Mouse (Mus musculus) liver, embryonic 15.5 days (tissue): Measurements from ENCODE around the gene Lactb. TPM values are rescaled to one million over a fixed set of nuclear protein-coding genes. Genes with fewer than 3 reads are reported as not detected.

Experiments
- ATAC-seq: fragments of 200-750 bp; cut with Nextera tagmentation; 2 replicates; pipeline ENCODE4 v1.8.0; 2017; ENCODE audit warnings: moderate number of reproducible peaks, mild to moderate bottlenecking, moderate library complexity; ENCODE audit not compliant: insufficient read depth
- H3K27ac ChIP-seq: fragments of 300-500 bp; sonication (generic); replicated peaks from 2 replicates; pipeline ENCODE4 v1.5.1; 2015; ENCODE audit warnings: mild to moderate bottlenecking, inconsistent platforms
- H3K27me3 ChIP-seq: fragments of 300-500 bp; sonication (generic); 2 replicates; pipeline ENCODE4 v1.6.1; 2015; ENCODE audit warnings: mild to moderate bottlenecking, inconsistent platforms
- H3K36me3 ChIP-seq: fragments of 300-500 bp; sonication (generic); replicated peaks from 2 replicates; pipeline ENCODE4 v1.6.1; 2015; ENCODE audit warnings: moderate library complexity, mild to moderate bottlenecking, inconsistent platforms
- H3K4me1 ChIP-seq: fragments of 300-500 bp; sonication (generic); replicated peaks from 2 replicates; pipeline ENCODE4 v1.6.1; 2015; ENCODE audit warnings: inconsistent platforms
- H3K4me2 ChIP-seq: fragments of 300-500 bp; sonication (generic); 2 replicates; pipeline ENCODE4 v1.6.1; 2015; ENCODE audit warnings: moderate library complexity, mild to moderate bottlenecking, inconsistent platforms
- H3K4me3 ChIP-seq: fragments of 300-500 bp; sonication (generic); replicated peaks from 2 replicates; pipeline ENCODE4 v1.5.1; 2015; ENCODE audit warnings: mild to moderate bottlenecking, inconsistent platforms
- H3K9ac ChIP-seq: fragments of 300-500 bp; sonication (generic); 2 replicates; pipeline ENCODE4 v1.6.1; 2015; ENCODE audit warnings: moderate library complexity, mild to moderate bottlenecking, inconsistent platforms
- H3K9me3 ChIP-seq: fragments of 300-500 bp; sonication (generic); replicated peaks from 2 replicates; pipeline ENCODE4 v1.6.1; 2016; ENCODE audit warnings: inconsistent platforms
- WGBS: fragments of 180-500 bp; shearing (Covaris S2); methylation state at CpG from one replicate; pipeline ENCODE4 v1.1.7; 2015; ENCODE audit warnings: mixed read lengths; ENCODE audit not compliant: insufficient replicate concordance; 5-methylcytosine and 5-hydroxymethylcytosine counted together
- polyA plus RNA-seq: library from polyadenylated mRNA; unstranded; fragments of >200 nt; fragmentation: Nextera tagmentation; extraction: Ambion mirVana; gene quantifications from 2 replicates; pipeline ENCODE4 v1.2.1, GENCODE M21; 2015

The Lactb gene
- polyA plus RNA-seq, 1 experiment from 2014 or later: 4.8 TPM

DNA sequence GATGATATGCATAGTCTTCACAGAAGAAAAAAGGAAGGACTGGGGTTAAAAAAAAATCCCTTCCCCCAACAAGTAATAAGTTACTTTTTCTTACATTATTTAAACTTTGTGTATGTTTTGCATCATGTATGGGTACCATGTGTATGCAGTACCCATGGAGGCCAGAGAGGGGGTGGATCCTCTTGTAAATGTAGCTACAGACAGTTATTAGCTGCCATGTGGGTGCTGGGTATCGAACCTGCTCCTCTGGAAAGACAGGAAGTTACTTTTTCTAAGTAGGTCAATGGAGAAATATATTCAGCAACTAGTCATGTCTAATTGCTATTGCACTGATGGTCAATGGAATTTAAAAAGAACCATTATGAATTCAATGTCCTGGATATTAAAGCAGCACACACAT is 3.2 kb upstream of the Lactb start:
- H3K27ac ChIP-seq: no peak overlapping the region

DNA sequence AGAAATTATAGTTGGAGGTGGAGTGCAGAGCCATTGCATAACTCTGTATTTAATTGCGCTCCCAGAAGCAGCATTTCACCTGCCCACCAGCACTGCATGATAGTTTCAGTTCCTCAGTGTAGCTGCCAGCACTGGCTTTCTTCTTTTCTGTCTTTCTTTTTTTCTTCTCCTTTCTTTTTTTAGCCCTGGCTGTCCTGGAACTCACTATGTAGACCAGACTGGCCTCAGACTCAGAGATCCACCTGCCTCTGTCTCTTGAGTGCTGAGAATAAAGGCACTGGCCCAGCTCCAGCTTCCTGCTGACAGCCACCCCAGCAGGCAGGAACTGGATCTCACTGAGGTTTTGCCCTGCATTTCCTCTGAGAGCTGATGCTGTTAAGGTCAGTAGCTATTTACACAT is 2.7 kb upstream of the Lactb start:
- ATAC-seq: no peak
- 50% methylated on average over 1 of the region's 1 CpGs for WGBS
- Histone ChIP-seq H3K4me1 (peaks cover 27% of the 10 kb centered on the region), H3K36me3 (no peaks in the 10 kb centered on the region), H3K27me3 (no peaks in the 10 kb centered on the region; the same call in 1 of the 2 replicates), H3K4me2 (no peak overlapping the region), H3K9me3 (no peaks in the 10 kb centered on the region), H3K27ac (0 out of 2 replicates have a peak overlapping the region, but pooled peaks have one; percentile 0), H3K4me3 (no peak overlapping the region), H3K9ac (no peak overlapping the region)

More for the DNA sequence above, 3.2 kb upstream of the Lactb start:
- no peaks in the 10 kb centered on the region; the same call in 1 of the 2 replicates for H3K27me3 ChIP-seq
- no peak overlapping the region for H3K4me3 ChIP-seq
- no peak overlapping the region for H3K4me2 ChIP-seq
- H3K9ac ChIP-seq: no peak overlapping the region
- H3K9me3 ChIP-seq: no peaks in the 10 kb centered on the region
- 59% methylated on average over 1 of the region's 1 CpGs for WGBS
- no peaks in the 10 kb centered on the region for H3K36me3 ChIP-seq
- no peak for ATAC-seq
- peaks cover 27% of the 10 kb centered on the region for H3K4me1 ChIP-seq

DNA sequence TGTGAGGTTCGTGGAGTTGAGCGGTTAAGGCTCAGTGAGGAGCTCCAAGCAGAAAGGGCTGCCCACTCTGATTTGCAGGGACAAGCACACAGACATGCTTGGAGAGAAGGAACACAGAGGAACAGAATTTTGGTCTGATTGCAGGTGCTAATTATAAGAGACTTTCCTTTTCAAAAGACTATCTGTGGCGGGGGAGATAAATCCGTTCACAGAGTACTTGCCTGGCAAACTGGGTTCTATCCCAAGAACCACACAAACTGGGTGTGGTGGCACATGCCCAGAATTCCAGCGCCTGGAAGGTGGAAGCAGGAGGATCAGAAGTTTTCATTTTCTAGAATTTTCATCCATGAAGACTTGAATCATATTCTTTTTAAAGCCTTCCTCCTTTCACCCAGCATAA is 1.8 kb upstream of the Lactb start:
- no peak for ATAC-seq

DNA sequence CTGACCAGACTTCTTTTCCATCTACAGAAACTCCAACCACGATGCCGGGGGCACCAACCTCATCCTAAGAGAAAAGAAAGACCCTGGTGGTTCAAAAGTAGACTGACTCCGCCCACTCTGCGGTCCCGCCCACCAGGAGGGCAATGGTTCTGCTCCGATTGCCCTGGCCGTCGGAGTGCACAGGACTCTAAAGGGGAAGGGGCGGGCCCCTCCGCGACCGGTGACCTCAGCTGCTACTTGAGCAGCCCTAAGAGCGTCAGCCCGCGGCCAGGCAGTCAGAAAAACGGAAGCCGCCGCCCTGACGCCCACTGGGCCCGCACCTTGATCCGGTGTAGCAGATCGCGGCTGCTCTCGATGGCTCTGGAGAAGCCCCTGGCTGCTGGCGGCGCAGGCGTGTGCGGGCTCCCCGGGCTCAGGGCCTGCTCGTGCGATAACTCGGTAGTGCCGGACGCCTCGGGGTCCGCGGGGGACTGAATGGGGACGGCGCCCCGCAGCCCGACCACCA is 511 bp downstream of the Lactb start:
- H3K4me2 ChIP-seq: peak overlapping the region; percentile 91
- H3K9me3 ChIP-seq: no peaks in the 10 kb centered on the region
- H3K9ac ChIP-seq: peak overlapping the region; percentile 71
- peaks cover 19% of the 10 kb centered on the region for H3K4me1 ChIP-seq
- WGBS: under 1% methylated on average over 39 of the region's 41 CpGs
- peak overlapping the region; percentile 69 for H3K4me3 ChIP-seq
- peak; percentile 81 for ATAC-seq
- peaks cover 3% of the 10 kb centered on the region; the same call in 1 of the 2 replicates for H3K36me3 ChIP-seq
- H3K27me3 ChIP-seq: no peaks in the 10 kb centered on the region; the same call in 1 of the 2 replicates
- H3K27ac ChIP-seq: peak overlapping the region; percentile 81

More for the DNA sequence above, 1.8 kb upstream of the Lactb start:
- WGBS: 57% methylated on average over 5 of the region's 5 CpGs
- Histone ChIP-seq H3K9ac (no peak overlapping the region), H3K4me2 (no peak overlapping the region), H3K27me3 (no peaks in the 10 kb centered on the region; the same call in 1 of the 2 replicates), H3K4me1 (peaks cover 27% of the 10 kb centered on the region), H3K36me3 (no peaks in the 10 kb centered on the region), H3K27ac (no peak overlapping the region), H3K9me3 (no peaks in the 10 kb centered on the region), H3K4me3 (no peak overlapping the region)

DNA sequence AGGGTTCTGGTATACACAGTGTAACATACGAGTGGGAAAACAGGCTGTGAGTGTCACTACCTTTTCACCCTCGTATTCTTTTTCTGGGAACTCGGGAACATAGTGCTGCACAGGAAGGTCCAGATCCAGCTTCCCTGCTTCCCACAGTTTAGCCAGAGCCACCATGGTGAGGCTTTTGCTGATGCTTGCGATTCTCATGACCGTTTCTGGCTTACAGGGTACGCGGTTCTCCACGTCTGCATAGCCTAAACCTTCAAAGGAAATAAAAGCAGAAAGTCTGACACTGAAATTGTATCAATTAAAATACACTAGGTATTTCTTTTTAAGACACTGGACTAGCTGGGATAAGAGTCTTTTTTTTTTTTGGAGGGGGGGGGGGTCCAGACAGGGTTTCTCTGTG is 4.2 kb downstream of the Lactb start:
- H3K9ac ChIP-seq: no peak overlapping the region
- H3K4me3 ChIP-seq: no peak overlapping the region
- WGBS: 80% methylated on average over 8 of the region's 8 CpGs
- peaks cover 10% of the 10 kb centered on the region for H3K36me3 ChIP-seq
- no peak overlapping the region for H3K4me2 ChIP-seq
- H3K27me3 ChIP-seq: no peaks in the 10 kb centered on the region
- ATAC-seq: no peak
- no peak overlapping the region for H3K27ac ChIP-seq
- no peaks in the 10 kb centered on the region for H3K9me3 ChIP-seq
- peaks cover 17% of the 10 kb centered on the region for H3K4me1 ChIP-seq

DNA sequence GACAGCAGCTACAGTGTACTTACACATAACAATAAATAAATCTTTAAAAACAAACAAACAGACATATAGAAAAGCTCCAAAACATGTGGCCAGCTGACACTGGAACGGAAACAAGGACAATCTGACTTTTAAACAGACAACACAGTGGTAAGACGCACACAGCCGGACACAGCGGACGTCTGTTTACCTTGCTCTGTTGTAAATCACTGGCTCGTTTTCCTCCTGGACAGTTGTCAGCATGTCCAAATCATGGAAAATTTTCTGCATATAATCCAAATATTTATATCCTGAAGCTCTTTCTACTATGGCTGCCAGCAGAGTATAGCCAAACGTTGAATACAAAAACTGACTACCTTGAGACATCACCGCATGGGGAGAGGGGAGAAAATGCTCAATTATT is 7.8 kb downstream of the Lactb start:
- Histone ChIP-seq H3K36me3 (peaks cover 10% of the 10 kb centered on the region), H3K9me3 (no peaks in the 10 kb centered on the region), H3K4me1 (no peaks in the 10 kb centered on the region), H3K27me3 (no peaks in the 10 kb centered on the region), H3K27ac (no peak overlapping the region), H3K9ac (no peak overlapping the region), H3K4me3 (no peak overlapping the region), H3K4me2 (no peak overlapping the region)
- WGBS: 79% methylated on average over 8 of the region's 8 CpGs
- no peak for ATAC-seq

DNA sequence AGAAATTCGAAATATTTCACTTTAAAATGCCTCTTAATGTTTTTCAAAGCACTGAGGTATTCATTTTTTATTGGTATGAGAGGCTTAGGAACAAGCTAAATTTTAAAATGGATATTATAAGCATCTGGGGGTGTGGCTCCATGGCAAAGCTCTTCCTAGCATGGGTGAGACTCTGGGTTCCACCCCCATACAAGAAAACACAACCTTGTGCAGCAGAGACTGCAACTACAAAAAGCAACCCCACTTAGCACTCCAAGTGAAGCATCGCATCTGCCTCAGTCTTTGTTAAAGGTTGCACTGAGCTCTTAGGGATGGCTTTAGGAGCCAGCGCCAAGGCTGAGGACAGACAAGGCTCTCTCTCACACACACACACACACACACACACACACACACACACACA is 13.8 kb downstream of the Lactb start:
- WGBS: 71% methylated on average over 3 of the region's 3 CpGs
- H3K9ac ChIP-seq: no peak overlapping the region
- ATAC-seq: no peak
- H3K27me3 ChIP-seq: no peaks in the 10 kb centered on the region
- H3K9me3 ChIP-seq: no peaks in the 10 kb centered on the region
- no peak overlapping the region for H3K4me3 ChIP-seq
- H3K36me3 ChIP-seq: no peaks in the 10 kb centered on the region
- no peak overlapping the region for H3K4me2 ChIP-seq
- no peak overlapping the region for H3K27ac ChIP-seq
- no peaks in the 10 kb centered on the region for H3K4me1 ChIP-seq

DNA sequence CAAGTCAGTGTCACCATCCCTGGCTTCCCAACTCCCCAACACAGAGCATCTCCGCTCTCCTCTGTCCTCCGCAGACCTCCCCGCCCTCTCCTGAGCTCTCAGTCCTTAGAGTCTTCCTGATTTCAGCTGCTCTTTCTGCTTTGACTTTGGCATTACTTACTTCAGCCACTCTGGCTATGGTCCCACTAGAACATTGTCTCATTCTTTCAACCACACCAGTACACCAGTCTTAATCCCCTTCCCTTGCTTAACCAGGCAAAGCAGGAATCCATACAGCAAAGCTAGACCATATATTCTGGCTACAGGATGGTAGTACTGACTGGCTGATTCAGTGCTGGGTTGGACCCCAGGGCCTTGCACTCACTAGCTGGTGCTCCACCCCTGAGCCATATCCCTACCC is 17.8 kb downstream of the Lactb start:
- Histone ChIP-seq H3K9me3 (no peaks in the 10 kb centered on the region), H3K36me3 (no peaks in the 10 kb centered on the region), H3K4me2 (no peak overlapping the region), H3K9ac (no peak overlapping the region), H3K27me3 (no peaks in the 10 kb centered on the region), H3K4me1 (no peaks in the 10 kb centered on the region), H3K4me3 (no peak overlapping the region), H3K27ac (no peak overlapping the region)
- ATAC-seq: no peak
- 85% methylated on average over 3 of the region's 3 CpGs for WGBS

DNA sequence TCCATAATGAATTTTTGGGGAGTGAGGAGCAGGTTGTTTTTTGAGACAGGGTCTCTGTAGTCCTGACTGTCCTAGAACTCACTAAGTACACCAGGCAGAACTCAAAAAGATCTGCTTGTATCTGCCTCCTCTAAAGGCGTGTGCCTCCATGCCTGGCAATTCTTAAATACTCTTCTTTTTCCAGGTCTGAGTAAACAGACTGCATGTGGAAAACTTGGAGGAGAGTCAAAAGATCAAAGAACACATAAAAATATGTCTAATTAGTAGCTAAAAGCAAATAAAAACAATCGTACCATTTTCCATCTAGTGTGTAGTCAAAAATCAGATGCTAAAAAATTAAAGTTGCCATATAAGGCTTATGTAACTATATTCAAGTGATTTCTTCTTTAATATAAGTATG is 22.4 kb downstream of the Lactb start:
- Histone ChIP-seq H3K36me3 (peaks cover 9% of the 10 kb centered on the region), H3K27ac (no peak overlapping the region), H3K9me3 (no peaks in the 10 kb centered on the region), H3K27me3 (no peaks in the 10 kb centered on the region), H3K4me3 (no peak overlapping the region), H3K4me1 (peaks cover 3% of the 10 kb centered on the region), H3K9ac (no peak overlapping the region), H3K4me2 (no peak overlapping the region)
- WGBS: 64% methylated on average over 2 of the region's 2 CpGs
- no peak for ATAC-seq

DNA sequence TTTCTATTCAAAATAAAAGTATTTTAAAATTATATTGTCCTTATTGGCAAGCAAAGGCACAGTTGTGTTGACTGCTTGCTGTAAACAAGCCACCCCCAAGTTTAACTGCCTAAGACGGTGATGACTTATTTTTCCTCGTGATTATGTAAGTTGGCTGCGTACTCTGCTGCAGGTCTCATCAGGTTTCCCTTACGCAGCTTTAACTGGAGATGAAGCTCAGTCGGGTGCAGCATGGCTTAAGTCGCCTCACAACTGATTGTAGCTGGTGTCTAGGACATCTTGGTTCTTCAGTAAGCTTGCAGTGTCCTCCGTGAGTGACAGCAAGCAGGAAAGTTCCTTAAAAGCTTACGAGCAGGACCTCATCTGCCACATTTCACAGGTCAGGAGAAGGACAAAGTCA is 23.0 kb downstream of the Lactb start:
- Histone ChIP-seq H3K27me3 (no peaks in the 10 kb centered on the region), H3K9ac (no peak overlapping the region), H3K4me1 (peaks cover 3% of the 10 kb centered on the region), H3K27ac (no peak overlapping the region), H3K36me3 (peaks cover 12% of the 10 kb centered on the region), H3K4me3 (no peak overlapping the region), H3K4me2 (no peak overlapping the region), H3K9me3 (no peaks in the 10 kb centered on the region)
- 70% methylated on average over 8 of the region's 8 CpGs for WGBS
- no peak for ATAC-seq

DNA sequence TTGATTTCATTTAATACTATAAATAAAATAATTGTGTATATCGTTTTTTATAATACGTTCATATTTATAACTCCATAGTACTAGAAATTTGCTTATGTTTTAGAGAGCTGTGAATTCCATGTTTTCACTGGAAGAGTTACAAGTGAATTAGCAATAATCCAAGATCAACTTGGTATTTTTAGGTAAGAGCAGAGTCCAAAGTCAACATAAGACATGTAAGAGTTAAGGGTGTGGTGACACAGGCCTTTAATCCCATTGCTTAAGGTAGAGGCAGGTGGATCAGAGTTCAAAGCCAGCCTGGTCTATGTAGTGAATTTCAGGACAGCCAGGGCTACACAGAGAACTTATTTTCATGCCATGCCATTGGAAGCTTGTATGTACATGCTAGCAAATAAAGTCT is 26.7 kb downstream of the Lactb start:
- peaks cover 21% of the 10 kb centered on the region for H3K4me1 ChIP-seq
- H3K36me3 ChIP-seq: peaks cover 12% of the 10 kb centered on the region
- no peak overlapping the region for H3K27ac ChIP-seq
- no peak for ATAC-seq
- H3K4me3 ChIP-seq: no peak overlapping the region
- 89% methylated on average over 2 of the region's 2 CpGs for WGBS
- no peaks in the 10 kb centered on the region for H3K27me3 ChIP-seq
- no peaks in the 10 kb centered on the region for H3K9me3 ChIP-seq
- no peak overlapping the region for H3K9ac ChIP-seq
- H3K4me2 ChIP-seq: no peak overlapping the region
